Mouse (Mus musculus) lung, adult 2 months (tissue): ENCODE data around the gene Lypla2.

Source experiments
- CTCF ChIP-seq: fragments of 200-500 bp; IDR thresholded peaks from 2 replicates; pipeline ENCODE4 v1.5.1; 2011; ENCODE audit warnings: mild to moderate bottlenecking, low read length, control low read depth; ENCODE audit not compliant: insufficient read depth
- POLR2A ChIP-seq: fragments of 200-500 bp; IDR thresholded peaks from 2 replicates; pipeline ENCODE4 v1.6.1; 2011; ENCODE audit warnings: low read depth, mild to moderate bottlenecking, control low read depth, low read length, borderline replicate concordance; ENCODE audit errors: extremely low read depth

DNA sequence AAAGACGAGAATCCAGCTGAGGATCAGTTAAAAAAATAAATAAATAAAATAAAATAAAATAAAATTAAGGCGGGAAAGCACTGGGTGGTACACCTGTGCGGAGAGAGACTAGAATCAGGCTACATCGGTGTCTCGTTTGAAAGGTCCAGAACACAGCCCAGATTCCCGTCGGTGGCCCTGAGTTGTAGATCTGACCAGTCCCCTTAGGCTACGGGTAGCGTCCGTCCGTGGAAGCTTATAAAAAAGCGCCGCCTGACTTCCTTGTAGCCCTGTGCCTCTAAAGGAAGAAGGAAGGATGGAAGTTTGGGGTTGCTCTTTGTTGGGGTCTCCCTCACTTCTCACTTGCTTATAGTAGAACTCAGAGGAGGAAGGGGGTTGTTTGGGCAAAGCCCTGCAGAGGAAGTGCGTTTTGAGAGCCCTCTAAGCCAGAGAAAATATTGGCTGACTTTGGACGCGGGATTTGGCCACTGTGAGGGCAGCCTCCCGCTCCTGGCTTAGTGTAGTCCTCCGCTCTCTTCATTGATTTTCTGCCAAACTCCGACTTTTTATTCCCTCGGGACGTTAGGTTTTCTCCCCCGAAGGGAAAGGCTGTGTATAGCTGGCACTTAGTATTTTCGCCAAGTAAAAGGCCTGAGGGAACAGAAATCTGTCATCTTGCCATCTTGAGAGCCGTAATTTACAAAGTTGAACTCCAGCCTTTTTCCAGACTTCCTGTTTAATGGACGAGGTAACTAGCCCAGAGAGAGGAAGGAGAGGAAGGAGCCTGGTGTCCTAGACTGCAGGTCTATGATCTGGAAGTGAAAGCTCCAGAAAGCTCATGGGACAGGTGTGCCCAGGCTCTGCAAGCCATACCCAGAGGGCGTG, 50.9 kb downstream of the Lypla2 start:
- TF ChIP-seq POLR2A (no peak), CTCF (no peak)
